Mouse (Mus musculus): Measurements from ENCODE around the gene Otulin.

GRCm38 (mm10) chr15:27677801-27678200 is 47.3 kb upstream of the Otulin start:
- TF ChIP-seq POLR2A (IDR thresholded peaks at IDR 0.05; ENCODE audit: extremely low read depth, insufficient read depth, low read length) (no peak), CTCF (IDR thresholded peaks at IDR 0.05; ENCODE audit: low read depth, low read length) (no peak)

Measured in liver, adult 2 months (tissue).